Mouse (Mus musculus) C2C12 (cell line): ENCODE results near the gene Nr2f6.

ENCODE experiments used
- CEBPB ChIP-seq: IDR thresholded peaks from one replicate; pipeline ENCODE4 v1.6.1; 2011; ENCODE audit warnings: low read depth, mild to moderate bottlenecking, control low read depth, moderate library complexity
- CTCF ChIP-seq: IDR thresholded peaks from one replicate; pipeline ENCODE4 v1.5.1; 2011; ENCODE audit not compliant: control insufficient read depth, insufficient read depth, insufficient read length
- FOSL1 ChIP-seq: IDR thresholded peaks from one replicate; pipeline ENCODE4 v1.8.0; 2011; ENCODE audit warnings: mild to moderate bottlenecking, low read length; ENCODE audit not compliant: poor library complexity, insufficient read depth, severe bottlenecking
- MAX ChIP-seq: IDR thresholded peaks from one replicate; pipeline ENCODE4 v1.6.1; 2011; ENCODE audit warnings: mild to moderate bottlenecking, control low read depth
- MYOD1 ChIP-seq: IDR thresholded peaks from one replicate; pipeline ENCODE4 v1.6.1; 2011; ENCODE audit warnings: low read depth; ENCODE audit not compliant: control insufficient read depth, insufficient read length

DNA sequence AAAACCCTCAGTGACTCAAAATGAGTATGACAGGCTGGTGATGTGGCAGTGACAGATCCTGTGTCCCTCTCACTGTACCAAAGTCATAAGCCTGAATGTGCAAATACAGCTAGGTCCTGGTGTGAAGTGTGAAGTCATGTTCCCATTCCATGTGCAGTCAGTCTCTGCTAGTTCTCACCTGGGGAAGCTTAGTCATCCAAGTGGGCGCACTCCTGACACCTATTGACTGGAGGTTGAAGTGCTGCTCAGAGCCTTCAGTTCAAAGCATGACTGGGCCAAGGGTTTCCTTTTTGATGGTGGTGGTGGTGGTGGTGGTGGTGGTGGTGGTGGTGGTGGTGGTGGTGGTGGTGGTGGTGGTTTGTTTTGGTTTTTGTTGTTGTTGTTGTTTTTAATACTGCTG lies 56.9 kb downstream of the Nr2f6 start:
- TF ChIP-seq MAX (no peak), CTCF (no peak), CEBPB (no peak), FOSL1 (no peak), MYOD1 (no peak)
